Comparison of ENCODE assay signal across 9 mouse cellular contexts in the genomic region with DNA sequence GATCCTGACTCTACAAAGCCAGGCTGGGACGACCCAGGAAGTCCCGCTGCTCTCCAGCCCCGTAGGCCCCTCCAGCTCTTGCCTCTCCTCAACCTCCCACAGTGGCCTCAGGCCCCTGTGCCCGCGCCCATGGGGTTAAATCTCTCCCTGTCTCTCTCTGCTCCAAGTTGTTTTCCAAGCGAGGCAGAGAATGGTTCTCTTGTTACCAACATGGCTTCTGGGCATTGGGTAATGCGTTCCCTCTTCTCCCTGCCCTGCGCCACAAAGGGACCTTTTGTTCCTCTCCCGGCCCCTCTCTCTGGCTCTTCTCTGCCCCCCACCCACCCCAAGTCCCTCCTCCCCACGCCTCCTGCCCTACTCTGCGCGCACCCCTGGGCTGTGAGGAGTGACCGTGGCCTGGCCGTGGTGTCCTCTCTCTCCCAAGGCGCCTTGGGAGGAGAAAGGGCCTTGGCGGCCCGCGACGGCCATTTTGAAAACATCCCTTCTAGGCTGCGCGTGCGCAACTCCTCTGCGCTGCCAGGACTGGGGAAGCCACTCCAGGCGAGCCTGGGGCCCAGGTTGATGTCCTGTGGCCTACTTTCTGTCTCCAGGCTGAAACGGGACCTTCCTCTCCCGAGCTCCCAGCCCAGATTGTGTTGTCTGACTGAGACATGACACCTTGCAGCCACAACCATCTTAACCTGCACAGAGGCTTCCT. TPM values are rescaled to one million over a fixed set of nuclear protein-coding genes. Genes with fewer than 3 reads are reported as not detected.
DNase-seq lines count a peak whose midpoint lies in the region; ATAC-seq lines count a peak whose summit lies in the region.
"Had no signal": no experiment of that assay in that cellular context is flagged by ENCODE, and none has a peak within 500 bp of the region (broad histone marks: within the 10 kb centered on the region; RNA-seq: fewer than 3 reads in every experiment).

No protein-coding gene starts in this region.

- no peak for ATAC-seq in heart, embryonic 13.5 days (ENCODE audit: extremely low read depth, insufficient number of reproducible peaks, low FRiP score, low TSS enrichment)
- ATAC-seq in neural tube, embryonic 13.5 days (ENCODE audit: low read depth): peak; percentile 55
- ATAC-seq in neural tube, embryonic 15.5 days (ENCODE audit: low FRiP score): no peak
- ATAC-seq in embryonic facial prominence, embryonic 11.5 days (replicated peaks; ENCODE audit: insufficient number of reproducible peaks, low FRiP score, low TSS enrichment, low read depth): 0 out of 2 replicates have a peak, but pooled peaks have one; percentile 31
- ATAC-seq in stomach, embryonic 15.5 days (ENCODE audit: insufficient read depth, low FRiP score, low read depth): peak; percentile 23; the same call in 1 of the 2 replicates
- no peak for ATAC-seq in CD4-positive, CD25-positive, alpha-beta regulatory T cell, adult 4 months
- ATAC-seq: forebrain, embryonic 16.5 days had no signal

- H3K9me3 ChIP-seq in heart, embryonic 13.5 days: no peaks in the 10 kb centered on the region
- no peaks in the 10 kb centered on the region for H3K9me3 ChIP-seq in neural tube, embryonic 13.5 days
- no peaks in the 10 kb centered on the region for H3K9me3 ChIP-seq in neural tube, embryonic 15.5 days (replicated peaks)
- H3K9me3 ChIP-seq in embryonic facial prominence, embryonic 11.5 days (replicated peaks; ENCODE audit: control insufficient read depth, low read length): no peaks in the 10 kb centered on the region
- no peaks in the 10 kb centered on the region for H3K9me3 ChIP-seq in stomach, embryonic 15.5 days

- DNase-seq in heart, adult 9 months (ENCODE audit: low spot score in 2 of 2): no peak
- DNase-seq in embryonic facial prominence, embryonic 11.5 days (ENCODE audit: low spot score): peak; percentile 30
- no peak for DNase-seq in kidney, postnatal 4 days

- H3K36me3 ChIP-seq in heart, embryonic 13.5 days: no peaks in the 10 kb centered on the region
- no peaks in the 10 kb centered on the region for H3K36me3 ChIP-seq in neural tube, embryonic 13.5 days
- H3K36me3 ChIP-seq in neural tube, embryonic 15.5 days: no peaks in the 10 kb centered on the region
- no peaks in the 10 kb centered on the region for H3K36me3 ChIP-seq in embryonic facial prominence, embryonic 11.5 days (replicated peaks; ENCODE audit: control insufficient read depth, insufficient read depth, low read depth, low read length)
- no peaks in the 10 kb centered on the region for H3K36me3 ChIP-seq in stomach, embryonic 15.5 days

- no peak overlapping the region for H3K9ac ChIP-seq in heart, embryonic 13.5 days
- no peak overlapping the region for H3K9ac ChIP-seq in neural tube, embryonic 13.5 days
- no peak overlapping the region for H3K9ac ChIP-seq in neural tube, embryonic 15.5 days (replicated peaks)
- no peak overlapping the region for H3K9ac ChIP-seq in embryonic facial prominence, embryonic 11.5 days (replicated peaks; ENCODE audit: low read length)
- no peak overlapping the region for H3K9ac ChIP-seq in stomach, embryonic 15.5 days

- peaks cover 24% of the 10 kb centered on the region for H3K4me1 ChIP-seq in heart, embryonic 13.5 days
- H3K4me1 ChIP-seq in neural tube, embryonic 13.5 days (replicated peaks): no peaks in the 10 kb centered on the region
- no peaks in the 10 kb centered on the region for H3K4me1 ChIP-seq in neural tube, embryonic 15.5 days
- H3K4me1 ChIP-seq in embryonic facial prominence, embryonic 11.5 days (ENCODE audit: control insufficient read depth, insufficient read depth, low read length): no peaks in the 10 kb centered on the region
- 0 out of 2 replicates have a peak, but pooled peaks cover 8% of the 10 kb centered on the region for H3K4me1 ChIP-seq in stomach, embryonic 15.5 days

- WGBS in heart, embryonic 13.5 days: 81% methylated on average over 26 of the region's 26 CpGs
- WGBS in neural tube, embryonic 13.5 days: 68% methylated on average over 26 of the region's 26 CpGs
- 87% methylated on average over 26 of the region's 26 CpGs for WGBS in neural tube, embryonic 15.5 days
- WGBS in embryonic facial prominence, embryonic 11.5 days: 59% methylated on average over 25 of the region's 26 CpGs
- 83% methylated on average over 25 of the region's 26 CpGs for WGBS in stomach, embryonic 15.5 days

- H3K27ac ChIP-seq in heart, embryonic 13.5 days (replicated peaks): 0 out of 2 replicates have a peak overlapping the region, but pooled peaks have one; percentile 1
- peak overlapping the region; percentile 66 for H3K27ac ChIP-seq in neural tube, embryonic 13.5 days (replicated peaks)
- no peak overlapping the region for H3K27ac ChIP-seq in neural tube, embryonic 15.5 days (replicated peaks)
- peak overlapping the region; percentile 28; the same call in 1 of the 2 replicates for H3K27ac ChIP-seq in embryonic facial prominence, embryonic 11.5 days (replicated peaks; ENCODE audit: low read depth, low read length)
- no peak overlapping the region for H3K27ac ChIP-seq in stomach, embryonic 15.5 days

- no peak overlapping the region for H3K4me3 ChIP-seq in heart, embryonic 13.5 days
- H3K4me3 ChIP-seq in neural tube, embryonic 13.5 days: no peak overlapping the region
- no peak overlapping the region for H3K4me3 ChIP-seq in neural tube, embryonic 15.5 days (replicated peaks)
- H3K4me3 ChIP-seq in embryonic facial prominence, embryonic 11.5 days (ENCODE audit: low read depth, low read length): no peak overlapping the region
- H3K4me3 ChIP-seq in stomach, embryonic 15.5 days (replicated peaks): no peak overlapping the region

- H3K4me2 ChIP-seq in heart, embryonic 13.5 days: no peak overlapping the region
- no peak overlapping the region for H3K4me2 ChIP-seq in neural tube, embryonic 13.5 days
- no peak overlapping the region for H3K4me2 ChIP-seq in neural tube, embryonic 15.5 days
- H3K4me2 ChIP-seq in embryonic facial prominence, embryonic 11.5 days (ENCODE audit: low read depth, low read length): no peak overlapping the region
- H3K4me2 ChIP-seq in stomach, embryonic 15.5 days: no peak overlapping the region

- H3K27me3 ChIP-seq in heart, embryonic 13.5 days (replicated peaks): peaks cover 3% of the 10 kb centered on the region; the same call in 1 of the 2 replicates
- no peaks in the 10 kb centered on the region for H3K27me3 ChIP-seq in neural tube, embryonic 13.5 days
- H3K27me3 ChIP-seq in neural tube, embryonic 15.5 days (replicated peaks): no peaks in the 10 kb centered on the region
- H3K27me3 ChIP-seq in embryonic facial prominence, embryonic 11.5 days (ENCODE audit: control insufficient read depth, insufficient read depth, low read length): no peaks in the 10 kb centered on the region
- H3K27me3 ChIP-seq in stomach, embryonic 15.5 days (replicated peaks): no peaks in the 10 kb centered on the region

RNA-seq across cellular contexts. Expression of a gene that starts 16.1 kb away (rescaled TPM):
- 32.4 and 33.4 TPM in 2 replicates for polyA plus RNA-seq in heart, embryonic 13.5 days (2015; fragmentation: Nextera tagmentation; extraction: Ambion mirVana)
- polyA plus RNA-seq in neural tube, embryonic 13.5 days (2015; fragmentation: Nextera tagmentation; extraction: Ambion mirVana): 75.0 and 88.0 TPM in 2 replicates
- polyA plus RNA-seq in neural tube, embryonic 15.5 days (2015; fragmentation: Nextera tagmentation; extraction: Ambion mirVana): 89.9 and 99.7 TPM in 2 replicates
- 17.2 and 18.0 TPM in 2 replicates for polyA plus RNA-seq in embryonic facial prominence, embryonic 11.5 days (2014; fragmentation: Nextera tagmentation; extraction: Ambion mirVana)
- 47.6 and 51.4 TPM in 2 replicates for polyA plus RNA-seq in stomach, embryonic 15.5 days (2015; fragmentation: Nextera tagmentation; extraction: Ambion mirVana)
- polyA plus RNA-seq in CD4-positive, CD25-positive, alpha-beta regulatory T cell, adult 4 months (2017; shearing (Covaris generic)): 10 to 100 TPM in 1 of 2 experiments, 1 to 10 TPM in 1; 6.0 to 10.5 TPM

RNA-seq across cellular contexts. Expression of a gene that starts 16.3 kb away (rescaled TPM):
- polyA plus RNA-seq in heart, embryonic 13.5 days (2015; fragmentation: Nextera tagmentation; extraction: Ambion mirVana): 0.35 and 0.78 TPM in 2 replicates
- polyA plus RNA-seq in neural tube, embryonic 13.5 days (2015; fragmentation: Nextera tagmentation; extraction: Ambion mirVana): 1.7 and 2.0 TPM in 2 replicates
- polyA plus RNA-seq in neural tube, embryonic 15.5 days (2015; fragmentation: Nextera tagmentation; extraction: Ambion mirVana): 1.3 and 1.5 TPM in 2 replicates
- 0.32 and 0.41 TPM in 2 replicates for polyA plus RNA-seq in embryonic facial prominence, embryonic 11.5 days (2014; fragmentation: Nextera tagmentation; extraction: Ambion mirVana)
- 0.61 and 0.65 TPM in 2 replicates for polyA plus RNA-seq in stomach, embryonic 15.5 days (2015; fragmentation: Nextera tagmentation; extraction: Ambion mirVana)
- under 1 TPM in 1 of 2 experiments, not detected in 1; 0.52 TPM for polyA plus RNA-seq in CD4-positive, CD25-positive, alpha-beta regulatory T cell, adult 4 months (2017; shearing (Covaris generic))

RNA-seq across cellular contexts. Expression of a gene that starts 41.7 kb away (rescaled TPM):
- polyA plus RNA-seq in heart, embryonic 13.5 days (2015; fragmentation: Nextera tagmentation; extraction: Ambion mirVana): 0.27 and 0.34 TPM in 2 replicates
- 0.43 and 0.50 TPM in 2 replicates for polyA plus RNA-seq in neural tube, embryonic 13.5 days (2015; fragmentation: Nextera tagmentation; extraction: Ambion mirVana)
- 0.27 and 0.40 TPM in 2 replicates for polyA plus RNA-seq in neural tube, embryonic 15.5 days (2015; fragmentation: Nextera tagmentation; extraction: Ambion mirVana)
- polyA plus RNA-seq in embryonic facial prominence, embryonic 11.5 days (2014; fragmentation: Nextera tagmentation; extraction: Ambion mirVana): 0.28 TPM in 1 of 2 replicates, not detected in the other
- 0.22 and 0.28 TPM in 2 replicates for polyA plus RNA-seq in stomach, embryonic 15.5 days (2015; fragmentation: Nextera tagmentation; extraction: Ambion mirVana)
- not detected for polyA plus RNA-seq in CD4-positive, CD25-positive, alpha-beta regulatory T cell, adult 4 months (2017; shearing (Covaris generic))

RNA-seq across cellular contexts. Expression of a gene that starts 47.9 kb away (rescaled TPM):
- 0.42 and 0.44 TPM in 2 replicates for polyA plus RNA-seq in heart, embryonic 13.5 days (2015; fragmentation: Nextera tagmentation; extraction: Ambion mirVana)
- 20.4 and 23.5 TPM in 2 replicates for polyA plus RNA-seq in neural tube, embryonic 13.5 days (2015; fragmentation: Nextera tagmentation; extraction: Ambion mirVana)
- polyA plus RNA-seq in neural tube, embryonic 15.5 days (2015; fragmentation: Nextera tagmentation; extraction: Ambion mirVana): 11.6 and 13.4 TPM in 2 replicates
- polyA plus RNA-seq in embryonic facial prominence, embryonic 11.5 days (2014; fragmentation: Nextera tagmentation; extraction: Ambion mirVana): 11.6 and 12.2 TPM in 2 replicates
- polyA plus RNA-seq in stomach, embryonic 15.5 days (2015; fragmentation: Nextera tagmentation; extraction: Ambion mirVana): 9.1 and 9.7 TPM in 2 replicates
- not detected for polyA plus RNA-seq in CD4-positive, CD25-positive, alpha-beta regulatory T cell, adult 4 months (2017; shearing (Covaris generic))

Comparison
In these comparisons a context has a peak if more than half of its experiments do, and no peak if none do; other contexts are left out.
1. ATAC-seq: peak in neural tube, embryonic 13.5 days (single experiment), embryonic facial prominence, embryonic 11.5 days (single experiment) and stomach, embryonic 15.5 days (single experiment); none in heart, embryonic 13.5 days (single experiment), neural tube, embryonic 15.5 days (single experiment) and CD4-positive, CD25-positive, alpha-beta regulatory T cell, adult 4 months (single experiment).
2. H3K27ac ChIP-seq: peak in heart, embryonic 13.5 days (single experiment), neural tube, embryonic 13.5 days (single experiment) and embryonic facial prominence, embryonic 11.5 days (single experiment); none in neural tube, embryonic 15.5 days (single experiment) and stomach, embryonic 15.5 days (single experiment).